Mouse (Mus musculus) embryonic facial prominence, embryonic 13.5 days (tissue): ENCODE data around the gene Ndufs3. TPM values are rescaled to one million over a fixed set of nuclear protein-coding genes. Genes with fewer than 3 reads are reported as not detected.

Source experiments
- ATAC-seq: fragments of 200-750 bp; cut with Nextera tagmentation; 2 replicates; pipeline ENCODE4 v1.8.0; 2017; ENCODE audit warnings: low read depth; ENCODE audit not compliant: insufficient number of reproducible peaks, insufficient read depth, low FRiP score, low TSS enrichment
- H3K27ac ChIP-seq: fragments of 300-500 bp; sonication (generic); 2 replicates; pipeline ENCODE4 v1.5.1; 2015; ENCODE audit warnings: moderate library complexity, mild to moderate bottlenecking, inconsistent platforms
- H3K27me3 ChIP-seq: fragments of 300-500 bp; sonication (generic); 2 replicates; pipeline ENCODE4 v1.6.1; 2015; ENCODE audit warnings: mild to moderate bottlenecking, inconsistent platforms
- H3K36me3 ChIP-seq: fragments of 300-500 bp; sonication (generic); 2 replicates; pipeline ENCODE4 v1.6.1; 2015; ENCODE audit warnings: mild to moderate bottlenecking, inconsistent platforms
- H3K4me1 ChIP-seq: fragments of 300-500 bp; sonication (generic); 2 replicates; pipeline ENCODE4 v1.6.1; 2015; ENCODE audit warnings: inconsistent platforms
- H3K4me2 ChIP-seq: fragments of 300-500 bp; sonication (generic); 2 replicates; pipeline ENCODE4 v1.6.1; 2015; ENCODE audit warnings: moderate library complexity, mild to moderate bottlenecking, inconsistent platforms
- H3K4me3 ChIP-seq: fragments of 300-500 bp; sonication (generic); 2 replicates; pipeline ENCODE4 v1.5.1; 2015; ENCODE audit warnings: mild to moderate bottlenecking, inconsistent platforms
- H3K9ac ChIP-seq: fragments of 300-500 bp; sonication (generic); 2 replicates; pipeline ENCODE4 v1.6.1; 2015; ENCODE audit warnings: mild to moderate bottlenecking, inconsistent platforms
- H3K9me3 ChIP-seq: fragments of 300-500 bp; sonication (generic); 2 replicates; pipeline ENCODE4 v1.6.1; 2016; ENCODE audit warnings: inconsistent platforms
- WGBS: fragments of 180-500 bp; shearing (Covaris S2); methylation state at CpG from one replicate; pipeline ENCODE4 v1.1.7; 2015; ENCODE audit warnings: mixed read lengths; 5-methylcytosine and 5-hydroxymethylcytosine counted together
- polyA plus RNA-seq: library from polyadenylated mRNA; unstranded; fragments of >200 nt; fragmentation: Nextera tagmentation; extraction: Ambion mirVana; gene quantifications from 2 replicates; pipeline ENCODE4 v1.2.1, GENCODE M21; 2015

Gene Ndufs3
- polyA plus RNA-seq, 1 experiment from 2014 or later: 232 TPM

GRCm38 (mm10) chr2:90846955-90847680 lies 57.5 kb downstream of the Ndufs3 start, which contains the start of gene Mtch2:
Gene Mtch2, plus strand, starts transcription at chr2:90847155.
- H3K27ac ChIP-seq: peak within 1 kb of the TSS; percentile 85
- peak; percentile 95 for ATAC-seq
- WGBS: under 1% methylated on average over 67 of the region's 67 CpGs
- peak within 1 kb of the TSS; percentile 87 for H3K4me3 ChIP-seq
- peaks cover 12% of the 10 kb centered on the region; the same call in 1 of the 2 replicates for H3K4me1 ChIP-seq
- peaks cover 26% of the 10 kb centered on the region for H3K36me3 ChIP-seq
- no peaks in the 10 kb centered on the region for H3K27me3 ChIP-seq
- no peaks in the 10 kb centered on the region for H3K9me3 ChIP-seq
- H3K4me2 ChIP-seq: peak within 1 kb of the TSS; percentile 63
- H3K9ac ChIP-seq: peak within 1 kb of the TSS; percentile 90

DNA sequence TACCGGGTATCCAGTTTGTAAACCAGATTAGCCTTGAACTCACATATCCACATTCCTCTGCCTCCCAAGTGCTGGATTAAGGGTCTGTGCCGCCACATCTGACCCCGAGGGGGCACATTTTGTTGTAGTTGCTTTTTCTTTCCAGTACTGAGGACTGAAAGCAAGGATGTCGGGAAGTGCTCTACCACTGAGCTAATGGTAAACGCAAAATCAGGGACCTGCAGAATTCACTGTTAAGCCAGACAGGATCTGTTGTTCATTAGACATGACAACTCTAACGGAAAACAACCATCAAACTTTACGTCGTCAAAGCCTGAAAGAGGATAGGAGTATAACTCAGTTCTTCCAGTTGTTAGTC lies 58.1 kb downstream of the Ndufs3 start:
- ATAC-seq: no peak; the same call in 1 of the 2 replicates
- H3K27ac ChIP-seq: peak overlapping the region; percentile 57; the same call in 1 of the 2 replicates
- H3K9ac ChIP-seq: peak overlapping the region; percentile 90
- H3K36me3 ChIP-seq: peaks cover 21% of the 10 kb centered on the region
- no peaks in the 10 kb centered on the region for H3K9me3 ChIP-seq
- H3K27me3 ChIP-seq: no peaks in the 10 kb centered on the region
- H3K4me2 ChIP-seq: peak overlapping the region; percentile 63
- WGBS: 2% methylated on average over 8 of the region's 8 CpGs
- H3K4me3 ChIP-seq: peak overlapping the region; percentile 87
- peaks cover 12% of the 10 kb centered on the region; the same call in 1 of the 2 replicates for H3K4me1 ChIP-seq

GRCm38 (mm10) chr2:90846171-90846570 lies 58.5 kb downstream of the Ndufs3 start:
- 45% methylated on average over 6 of the region's 6 CpGs for WGBS
- Histone ChIP-seq H3K4me1 (peaks cover 12% of the 10 kb centered on the region; the same call in 1 of the 2 replicates), H3K27me3 (no peaks in the 10 kb centered on the region), H3K9ac (peak overlapping the region; percentile 90; the same call in 1 of the 2 replicates), H3K27ac (0 out of 2 replicates have a peak overlapping the region, but pooled peaks have one; percentile 57), H3K4me2 (peak overlapping the region; percentile 63), H3K36me3 (peaks cover 17% of the 10 kb centered on the region), H3K4me3 (peak overlapping the region; percentile 87), H3K9me3 (no peaks in the 10 kb centered on the region)
- no peak for ATAC-seq

DNA sequence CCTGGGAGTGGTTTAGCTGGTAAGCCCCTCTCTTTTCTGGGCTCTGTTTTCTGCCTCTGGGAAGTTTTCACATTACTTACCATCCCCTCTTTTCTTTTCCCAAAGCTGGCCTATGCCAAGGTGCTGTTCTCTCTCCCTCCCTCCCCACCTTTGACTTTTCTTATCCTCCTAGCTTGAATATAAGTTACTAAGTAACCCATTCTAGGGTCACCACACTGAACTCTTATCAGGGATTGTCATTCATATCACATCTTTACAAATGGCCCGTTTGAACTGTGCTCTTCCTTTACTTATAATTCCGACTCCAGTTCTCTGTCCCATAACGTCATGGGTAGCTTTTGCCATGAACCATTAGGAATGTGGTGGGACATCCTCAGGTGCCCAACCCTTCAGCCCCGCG lies 59.4 kb downstream of the Ndufs3 start:
- H3K4me1 ChIP-seq: peaks cover 12% of the 10 kb centered on the region; the same call in 1 of the 2 replicates
- no peaks in the 10 kb centered on the region for H3K27me3 ChIP-seq
- no peaks in the 10 kb centered on the region for H3K9me3 ChIP-seq
- H3K4me3 ChIP-seq: no peak overlapping the region
- H3K36me3 ChIP-seq: peaks cover 7% of the 10 kb centered on the region
- no peak overlapping the region for H3K4me2 ChIP-seq
- ATAC-seq: no peak
- WGBS: 82% methylated on average over 5 of the region's 5 CpGs
- H3K9ac ChIP-seq: no peak overlapping the region
- H3K27ac ChIP-seq: no peak overlapping the region

Other genes starting within 250 kb of the Ndufs3 start
- 43.6 and 44.6 TPM in 2 replicates for gene Nup160, start 227.6 kb downstream of the Ndufs3 start, polyA plus RNA-seq
- 136 and 139 TPM in 2 replicates for gene Fnbp4, start 159.5 kb downstream of the Ndufs3 start, polyA plus RNA-seq
- gene Agbl2, start 122.1 kb downstream of the Ndufs3 start, polyA plus RNA-seq: 1.9 and 2.0 TPM in 2 replicates
- 192 and 198 TPM in 2 replicates for gene Mtch2, start 57.7 kb downstream of the Ndufs3 start, polyA plus RNA-seq
- gene C1qtnf4, start 19.0 kb downstream of the Ndufs3 start, polyA plus RNA-seq: 16.7 and 21.5 TPM in 2 replicates
- gene Kbtbd4, start 87 bp downstream of the Ndufs3 start, polyA plus RNA-seq: 46.1 and 47.0 TPM in 2 replicates
- gene Celf1, start 35.6 kb upstream of the Ndufs3 start, polyA plus RNA-seq: 82.5 and 91.3 TPM in 2 replicates
- gene Rapsn, start 130.8 kb upstream of the Ndufs3 start, polyA plus RNA-seq: 3.3 and 3.4 TPM in 2 replicates
- 263 and 298 TPM in 2 replicates for gene Psmc3, start 149.2 kb upstream of the Ndufs3 start, polyA plus RNA-seq
- 64.3 and 67.4 TPM in 2 replicates for gene Slc39a13, start 165.6 kb upstream of the Ndufs3 start, polyA plus RNA-seq
- 7.2 and 7.5 TPM in 2 replicates for gene Spi1, start 177.6 kb upstream of the Ndufs3 start, polyA plus RNA-seq
- 0.08 and 2.4 TPM in 2 replicates for gene Mybpc3, start 213.3 kb upstream of the Ndufs3 start, polyA plus RNA-seq